Mouse (Mus musculus) kidney, postnatal 0 days (tissue): Measurements from ENCODE around the gene Chst8. TPM values are rescaled to one million over a fixed set of nuclear protein-coding genes. Genes with fewer than 3 reads are reported as not detected.

Source experiments
- ATAC-seq: fragments of 200-750 bp; cut with Nextera tagmentation; replicated peaks from 2 replicates; pipeline ENCODE4 v1.8.0; 2017; ENCODE audit warnings: low read depth, moderate number of reproducible peaks, moderate TSS enrichment, moderate library complexity; ENCODE audit not compliant: low FRiP score
- DNase-seq: peaks from one replicate; pipeline ENCODE4 v3.0.0-alpha.2; 2016; ENCODE audit warnings: low spot score
- H3K27ac ChIP-seq: fragments of 300-500 bp; sonication (generic); 2 replicates; pipeline ENCODE4 v1.5.1; 2014; ENCODE audit warnings: mild to moderate bottlenecking
- H3K27me3 ChIP-seq: fragments of 300-500 bp; sonication (generic); 2 replicates; pipeline ENCODE4 v1.6.1; 2014; ENCODE audit warnings: low read length, mixed read lengths; ENCODE audit not compliant: insufficient read depth
- H3K36me3 ChIP-seq: fragments of 300-500 bp; sonication (generic); 2 replicates; pipeline ENCODE4 v1.6.1; 2014; ENCODE audit warnings: low read length, mixed read lengths; ENCODE audit not compliant: insufficient read depth
- H3K4me1 ChIP-seq: fragments of 300-500 bp; sonication (generic); replicated peaks from 2 replicates; pipeline ENCODE4 v1.6.1; 2014; ENCODE audit warnings: antibody characterized with exemption, low read length, mixed read lengths; ENCODE audit not compliant: insufficient read depth
- H3K4me2 ChIP-seq: fragments of 300-500 bp; sonication (generic); 2 replicates; pipeline ENCODE4 v1.6.1; 2014; ENCODE audit warnings: mild to moderate bottlenecking, low read length, moderate library complexity, mixed read lengths
- H3K4me3 ChIP-seq: fragments of 300-500 bp; sonication (generic); replicated peaks from 2 replicates; pipeline ENCODE4 v1.5.1; 2014; ENCODE audit warnings: low read depth, low read length
- H3K9ac ChIP-seq: fragments of 300-500 bp; sonication (generic); 2 replicates; pipeline ENCODE4 v1.6.1; 2014; ENCODE audit warnings: low read depth, low read length
- H3K9me3 ChIP-seq: fragments of 300-500 bp; sonication (generic); replicated peaks from 2 replicates; pipeline ENCODE4 v1.6.1; 2016; ENCODE audit warnings: low read length, inconsistent platforms, mixed read lengths
- CTCF ChIP-seq: IDR thresholded peaks from 2 replicates; pipeline ENCODE4 v1.5.1; 2016; ENCODE audit warnings: antibody characterized with exemption, low read depth, mild to moderate bottlenecking, moderate library complexity
- WGBS: fragments of 180-500 bp; shearing (Covaris S2); extraction: QIAGEN DNeasy Blood & Tissue Kit; methylation state at CpG from one replicate; pipeline ENCODE4 v1.1.7; 2014; 5-methylcytosine and 5-hydroxymethylcytosine counted together
- polyA plus RNA-seq: library from polyadenylated mRNA; unstranded; fragments of >200 nt; fragmentation: Nextera tagmentation; extraction: Ambion mirVana; gene quantifications from 2 replicates; pipeline ENCODE4 v1.2.1, GENCODE M21; 2015

Gene Chst8
- polyA plus RNA-seq, 1 experiment from 2014 or later, result 14.1 TPM

- WGBS, result 19% methylated on average over 42 of the region's 42 CpGs
- 0 out of 2 replicates have a peak, but pooled peaks cover 2% of the 10 kb centered on the region for H3K4me1 ChIP-seq
- 0 out of 2 replicates have a peak, but pooled peaks have one; percentile 6 for ATAC-seq
- DNase-seq, result no peak
- H3K9me3 ChIP-seq, result no peaks in the 10 kb centered on the region
- H3K36me3 ChIP-seq, result no peaks in the 10 kb centered on the region
- no peak for TF ChIP-seq CTCF
- no peak overlapping the region for H3K9ac ChIP-seq
- H3K27me3 ChIP-seq, result peaks cover 20% of the 10 kb centered on the region
- no peak overlapping the region for H3K4me3 ChIP-seq
- H3K4me2 ChIP-seq, result peak overlapping the region; percentile 37
- H3K27ac ChIP-seq, result no peak overlapping the region
Observed at GRCm38 (mm10) chr7:34675120-34675790, 137.3 kb downstream of the Chst8 start.

DNA sequence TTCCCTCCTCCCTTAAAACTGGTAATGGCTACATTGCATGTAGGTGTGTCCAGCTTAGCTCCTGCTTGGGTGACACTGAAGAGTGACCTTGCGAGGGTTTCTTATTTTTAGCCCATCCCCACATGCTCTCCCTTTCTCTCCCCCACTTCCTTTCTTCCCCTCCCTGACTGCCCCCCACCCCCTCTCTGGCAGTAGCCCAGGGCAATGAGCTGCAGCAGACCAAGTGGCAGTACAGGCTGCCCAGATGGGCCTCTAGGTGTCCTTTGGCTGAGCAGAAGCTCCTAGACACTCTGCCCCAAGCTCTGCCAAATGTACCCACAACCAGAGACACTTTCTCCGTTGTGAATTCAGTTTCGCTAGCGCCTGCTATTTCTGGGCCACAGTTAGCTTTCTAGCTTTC lies 139.6 kb downstream of the Chst8 start:
- TF ChIP-seq CTCF, result no peak
- Histone ChIP-seq H3K9me3 (no peaks in the 10 kb centered on the region), H3K4me1 (0 out of 2 replicates have a peak, but pooled peaks cover 6% of the 10 kb centered on the region), H3K4me2 (no peak overlapping the region), H3K4me3 (no peak overlapping the region), H3K9ac (no peak overlapping the region), H3K27ac (no peak overlapping the region), H3K36me3 (no peaks in the 10 kb centered on the region), H3K27me3 (peaks cover 20% of the 10 kb centered on the region)
- ATAC-seq (no peak), DNase-seq (no peak)
- 78% methylated on average over 4 of the region's 4 CpGs for WGBS

DNA sequence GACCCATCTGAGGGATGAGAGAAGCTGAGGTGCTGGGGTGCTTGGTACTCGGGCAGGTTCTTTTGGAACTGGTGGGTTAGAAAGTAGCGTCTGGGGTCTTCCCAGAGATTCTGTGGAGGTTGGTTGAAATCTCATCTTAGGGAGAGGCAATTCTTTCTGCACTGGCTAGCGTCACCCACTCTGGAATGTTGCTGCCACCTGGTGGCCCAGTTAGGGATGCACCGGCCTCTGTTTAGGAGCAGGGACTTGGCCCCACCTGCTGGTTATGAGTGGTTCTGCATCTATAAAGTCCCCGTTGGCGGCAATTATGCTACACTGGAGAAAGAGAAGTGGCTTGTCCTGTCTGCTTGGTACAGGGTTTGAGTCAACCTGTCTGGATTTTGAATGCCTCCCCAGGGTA lies 140.6 kb downstream of the Chst8 start:
- peak; percentile 34 for ATAC-seq
- peak; percentile 100 for TF ChIP-seq CTCF

DNA sequence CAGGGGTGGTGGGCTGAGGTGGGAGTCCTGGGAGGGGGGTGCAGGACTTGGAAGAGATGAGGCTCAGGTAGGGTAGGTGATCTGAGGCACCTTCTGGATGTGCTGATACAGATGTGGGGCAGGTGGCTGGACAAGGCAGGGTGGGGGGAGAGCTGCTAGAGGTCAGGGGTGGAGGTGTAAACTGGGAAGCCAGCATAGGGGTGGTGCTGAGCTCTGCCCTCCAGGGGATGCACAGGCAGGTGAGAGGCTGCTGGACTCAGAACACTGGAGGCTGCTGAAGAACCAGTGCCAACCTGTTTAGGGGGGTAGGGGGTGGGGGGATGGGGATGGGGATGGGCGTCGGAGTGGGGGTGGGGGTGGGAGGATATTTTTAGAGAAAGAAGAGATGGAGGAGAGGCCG lies 141.7 kb downstream of the Chst8 start:
- no peak for DNase-seq
- WGBS, result 79% methylated on average over 3 of the region's 3 CpGs
- no peak for TF ChIP-seq CTCF
- H3K27ac ChIP-seq, result no peak overlapping the region
- peaks cover 18% of the 10 kb centered on the region for H3K27me3 ChIP-seq
- no peak overlapping the region for H3K4me3 ChIP-seq
- H3K36me3 ChIP-seq, result no peaks in the 10 kb centered on the region
- ATAC-seq, result no peak
- H3K9ac ChIP-seq, result no peak overlapping the region
- H3K4me2 ChIP-seq, result no peak overlapping the region
- H3K4me1 ChIP-seq, result 0 out of 2 replicates have a peak, but pooled peaks cover 6% of the 10 kb centered on the region
- no peaks in the 10 kb centered on the region for H3K9me3 ChIP-seq

More for the DNA sequence above, 140.6 kb downstream of the Chst8 start:
- Histone ChIP-seq H3K9me3 (no peaks in the 10 kb centered on the region), H3K4me1 (0 out of 2 replicates have a peak, but pooled peaks cover 6% of the 10 kb centered on the region), H3K27ac (no peak overlapping the region), H3K4me2 (no peak overlapping the region), H3K9ac (no peak overlapping the region), H3K36me3 (no peaks in the 10 kb centered on the region), H3K4me3 (no peak overlapping the region), H3K27me3 (peaks cover 20% of the 10 kb centered on the region)
- peak; percentile 94 for DNase-seq
- 0% methylated on average over 6 of the region's 6 CpGs for WGBS

GRCm38 (mm10) chr7:34669336-34669735 lies 143.2 kb downstream of the Chst8 start:
- H3K9ac ChIP-seq, result no peak overlapping the region
- H3K9me3 ChIP-seq, result no peaks in the 10 kb centered on the region
- no peak overlapping the region for H3K4me2 ChIP-seq
- no peak for TF ChIP-seq CTCF
- 22% methylated on average over 9 of the region's 9 CpGs for WGBS
- 0 out of 2 replicates have a peak, but pooled peaks cover 4% of the 10 kb centered on the region for H3K4me1 ChIP-seq
- DNase-seq (no peak), ATAC-seq (no peak)
- H3K27ac ChIP-seq, result no peak overlapping the region
- no peaks in the 10 kb centered on the region for H3K36me3 ChIP-seq
- H3K4me3 ChIP-seq, result no peak overlapping the region
- H3K27me3 ChIP-seq, result peaks cover 4% of the 10 kb centered on the region; the same call in 1 of the 2 replicates

DNA sequence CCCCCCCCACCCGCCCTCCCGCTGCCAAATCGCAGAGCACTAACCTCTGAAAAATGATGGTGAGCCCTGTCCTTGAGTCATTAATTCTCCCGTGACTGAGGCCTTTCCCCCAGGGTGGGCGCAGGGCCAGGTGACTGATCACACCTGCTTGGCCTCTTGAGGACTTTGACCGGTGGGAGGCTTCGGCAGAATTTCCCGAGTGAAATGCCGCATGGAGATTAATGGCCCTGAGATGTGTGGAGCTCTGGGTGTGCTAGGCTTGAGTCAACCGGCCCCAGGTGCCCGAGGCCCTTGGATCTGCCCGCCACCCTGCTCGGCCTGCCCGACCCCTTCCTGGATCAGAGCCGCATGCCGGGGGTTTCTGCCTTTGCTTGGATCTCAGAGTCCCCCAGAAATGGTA lies 144.6 kb downstream of the Chst8 start:
- ATAC-seq, result peak; percentile 62; the same call in 1 of the 2 replicates
- 35% methylated on average over 16 of the region's 16 CpGs for WGBS
- 0 out of 2 replicates have a peak overlapping the region, but pooled peaks have one; percentile 31 for H3K27ac ChIP-seq

More for the DNA sequence above, 144.6 kb downstream of the Chst8 start:
- no peak for TF ChIP-seq CTCF
- Histone ChIP-seq H3K9ac (no peak overlapping the region), H3K36me3 (no peaks in the 10 kb centered on the region), H3K27me3 (no peaks in the 10 kb centered on the region), H3K4me2 (no peak overlapping the region), H3K4me3 (no peak overlapping the region), H3K4me1 (0 out of 2 replicates have a peak, but pooled peaks cover 4% of the 10 kb centered on the region), H3K9me3 (no peaks in the 10 kb centered on the region)
- DNase-seq, result no peak
